Mouse (Mus musculus) skeletal muscle tissue, adult 2 months (tissue): ENCODE measurements at regions not wholly inside any gene's neighbourhood (a gene's known extent, or its start where the extent isn't known, plus 50 kb on each side); places are given as distances from the start of the nearest gene placed in this dataset.
A peak's percentile ranks its signal among the peaks of the same experiment; 100 is the strongest.

Source experiments
- DNase-seq: peaks from one replicate; pipeline ENCODE4 v3.0.0-alpha.2; 2012; ENCODE audit warnings: low read depth, low spot score

GRCm38 (mm10) chr4:131366006-131366405, 421.8 kb downstream of the Matn1 start:
- DNase-seq: no peak

- DNase-seq: no peak
Observed at GRCm38 (mm10) chr4:131366656-131367055, 422.5 kb downstream of the Matn1 start.

- no peak for DNase-seq
Observed at GRCm38 (mm10) chr4:131372517-131372916, 428.3 kb downstream of the Matn1 start.

- no peak for DNase-seq
Observed at GRCm38 (mm10) chr4:131373172-131373571, 429.0 kb downstream of the Matn1 start.

- no peak for DNase-seq
Observed at GRCm38 (mm10) chr4:131374527-131375290, 430.5 kb downstream of the Matn1 start.

DNA sequence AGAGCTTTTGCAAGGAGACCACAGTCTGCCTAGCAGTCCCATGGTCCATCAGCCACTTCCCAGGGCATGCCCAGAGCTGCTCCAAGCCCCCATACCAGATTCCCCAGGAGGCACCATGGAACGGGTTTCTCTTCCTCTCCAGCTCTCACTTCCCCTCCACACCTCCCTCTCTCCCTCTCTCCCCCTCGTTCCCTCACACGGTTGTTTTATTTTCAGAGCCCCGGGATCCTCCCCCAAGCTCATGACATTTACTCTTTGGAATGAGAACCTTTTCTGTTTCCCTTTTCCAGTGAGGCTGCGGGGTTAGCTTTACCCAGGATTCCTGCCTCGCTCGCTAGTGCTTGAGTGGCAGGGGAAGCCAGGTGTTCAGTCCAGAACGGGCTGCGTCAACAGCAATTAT, 436.9 kb downstream of the Matn1 start:
- DNase-seq: no peak

- DNase-seq: no peak
Observed at GRCm38 (mm10) chr4:131381529-131381928, 437.3 kb downstream of the Matn1 start.

- no peak for DNase-seq
Observed at GRCm38 (mm10) chr4:131383862-131384261, 439.7 kb downstream of the Matn1 start.

GRCm38 (mm10) chr4:131386961-131387360, 442.8 kb downstream of the Matn1 start:
- DNase-seq: no peak

GRCm38 (mm10) chr4:131391119-131391923, 446.8 kb downstream of the Ptpru start:
- no peak for DNase-seq

DNA sequence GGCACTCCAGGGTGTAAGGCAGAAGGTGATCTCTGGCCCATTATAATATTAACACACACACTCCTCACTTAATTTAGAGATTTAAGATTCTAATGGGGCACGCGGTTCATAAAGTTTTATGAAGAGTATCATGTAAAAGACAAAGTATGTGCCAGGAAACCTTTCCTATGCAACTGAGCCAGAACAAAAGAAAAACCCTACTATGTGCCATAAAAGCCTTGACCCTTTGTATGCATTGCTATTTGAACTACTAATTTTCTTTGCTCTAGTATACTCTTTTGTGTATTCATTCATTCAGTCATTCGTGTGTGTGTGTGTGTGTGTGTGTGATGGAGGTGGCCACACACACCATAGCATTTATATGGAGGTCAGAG, 446.2 kb downstream of the Ptpru start:
- DNase-seq: no peak

DNA sequence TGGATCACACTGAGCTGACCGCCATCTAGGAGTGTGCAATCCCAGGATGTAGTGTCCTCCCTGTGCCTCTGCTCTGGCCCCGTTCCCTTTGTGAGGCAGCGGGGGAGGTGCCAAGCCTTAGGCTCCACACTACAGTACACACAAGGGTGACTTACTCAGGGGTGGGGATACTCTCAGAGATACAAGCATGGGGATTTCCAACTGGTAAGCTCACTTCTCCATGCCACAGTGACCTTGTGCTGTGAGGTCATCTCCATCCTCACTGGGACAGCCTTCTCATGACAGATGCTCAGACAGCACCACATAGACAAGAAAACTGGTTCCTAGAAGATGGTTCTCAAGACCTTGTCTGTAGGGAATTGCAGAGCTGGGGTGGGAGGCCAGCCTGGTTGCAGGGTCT, 445.6 kb downstream of the Ptpru start:
- DNase-seq: no peak

DNA sequence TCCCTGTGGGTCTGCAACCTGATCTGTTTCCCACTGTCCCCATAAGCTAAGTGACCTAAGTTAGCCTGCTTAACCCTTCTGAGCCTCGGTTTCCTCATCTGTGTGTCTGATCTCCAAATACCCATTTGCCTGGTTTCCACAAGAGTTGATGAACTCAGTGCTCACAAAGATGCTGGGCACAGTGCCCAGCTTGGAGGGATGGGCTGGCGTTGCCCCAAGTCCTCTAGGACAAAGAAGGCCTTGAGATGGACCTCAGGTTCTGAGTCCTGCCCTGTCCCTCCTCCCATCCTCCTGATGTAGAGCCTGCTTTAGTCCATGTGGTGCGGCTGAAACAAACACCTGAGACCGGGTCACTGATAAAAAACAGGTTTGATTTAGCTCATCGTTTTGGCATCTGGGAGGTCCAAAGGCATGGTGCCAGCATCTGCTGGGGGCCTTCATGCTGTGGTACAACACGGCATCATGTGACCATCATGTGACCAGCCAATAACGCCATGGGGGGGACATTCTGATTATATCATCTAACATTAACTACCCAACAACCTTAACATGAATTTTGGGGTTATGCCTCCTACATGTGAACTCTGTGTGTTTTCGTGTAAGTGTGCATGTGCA, 441.8 kb downstream of the Ptpru start:
- DNase-seq: no peak

DNA sequence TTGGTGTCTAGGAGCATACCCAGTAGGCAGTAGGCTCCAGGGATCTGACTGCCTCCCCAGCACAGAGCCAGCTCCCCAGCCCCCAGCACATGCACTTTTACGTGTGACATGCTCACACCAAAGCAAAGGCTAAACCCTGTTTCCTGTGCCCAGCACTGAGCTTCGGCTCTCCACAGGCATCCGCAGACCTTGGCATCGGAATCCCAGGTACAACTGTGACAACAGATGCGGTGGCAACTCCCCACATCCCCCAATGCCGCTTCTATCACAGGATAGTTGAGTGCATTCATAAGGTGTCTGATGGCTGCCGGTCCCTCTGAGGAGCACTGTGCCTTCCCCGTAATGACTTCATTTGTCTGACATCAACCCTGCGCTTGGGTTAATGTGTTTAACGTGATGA, 440.9 kb downstream of the Ptpru start:
- DNase-seq: no peak

- peak; percentile 4 for DNase-seq
Observed at GRCm38 (mm10) chr4:131400756-131401155, 437.3 kb downstream of the Ptpru start.

DNA sequence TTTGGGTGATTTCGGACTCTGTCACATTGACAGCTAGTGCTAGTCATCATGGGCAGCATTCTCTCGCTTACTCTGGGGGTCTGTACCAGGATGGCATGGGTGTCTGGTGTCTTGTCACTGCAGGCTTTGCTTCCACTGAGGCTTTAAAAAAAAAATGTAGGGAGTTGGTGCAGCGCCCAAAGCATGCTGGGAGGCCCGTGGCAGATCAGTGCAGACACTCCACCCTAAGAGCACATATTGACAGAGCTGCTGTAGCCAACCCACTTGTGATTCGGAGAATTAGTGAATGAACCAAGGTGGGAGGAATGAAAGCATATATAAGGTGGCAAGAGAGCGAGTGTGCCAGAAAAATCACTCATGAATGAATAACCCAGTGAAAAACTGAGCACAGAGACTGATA, 436.8 kb downstream of the Ptpru start:
- no peak for DNase-seq

GRCm38 (mm10) chr4:131405376-131406017, 432.6 kb downstream of the Ptpru start:
- DNase-seq: no peak

DNA sequence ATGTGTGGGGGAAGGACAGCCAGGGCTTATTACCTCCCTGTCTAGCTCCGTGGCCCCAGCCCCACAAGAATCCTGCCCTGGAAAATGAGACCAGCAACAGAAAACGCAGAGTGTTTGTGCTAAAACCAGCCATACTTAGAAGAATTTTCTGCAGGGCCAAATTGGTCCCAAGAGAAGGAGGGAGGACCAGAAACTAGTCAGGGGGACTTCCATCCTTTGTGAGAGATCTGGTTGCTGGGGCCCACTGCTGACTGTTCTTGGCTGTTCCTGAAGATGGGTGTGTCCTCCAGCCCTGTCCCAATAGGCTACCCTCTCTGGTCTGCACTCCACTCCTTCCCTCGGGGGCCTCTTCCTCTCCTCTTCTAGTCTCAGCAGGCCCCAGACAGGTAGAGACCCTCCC, 430.6 kb downstream of the Ptpru start:
- DNase-seq: no peak

DNA sequence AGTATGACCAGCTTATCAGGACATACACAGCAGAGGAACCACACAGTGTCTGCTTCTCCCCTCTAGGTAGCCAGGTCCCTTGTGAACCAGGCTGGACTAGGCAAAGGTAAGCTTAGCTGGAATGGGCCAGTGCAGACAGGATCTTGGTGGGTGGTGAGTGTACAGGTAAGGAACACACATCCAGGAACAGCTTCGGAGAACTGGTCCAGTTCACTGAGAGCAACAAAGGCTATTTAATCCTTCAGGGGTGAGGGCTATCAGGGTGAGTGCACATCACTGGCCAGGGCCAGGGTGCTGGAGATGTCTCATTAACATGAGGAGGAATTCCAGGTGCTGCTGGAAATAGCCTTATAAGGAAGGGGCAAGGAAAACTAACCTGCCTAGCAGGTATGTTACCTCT, 429.4 kb downstream of the Ptpru start:
- no peak for DNase-seq

DNA sequence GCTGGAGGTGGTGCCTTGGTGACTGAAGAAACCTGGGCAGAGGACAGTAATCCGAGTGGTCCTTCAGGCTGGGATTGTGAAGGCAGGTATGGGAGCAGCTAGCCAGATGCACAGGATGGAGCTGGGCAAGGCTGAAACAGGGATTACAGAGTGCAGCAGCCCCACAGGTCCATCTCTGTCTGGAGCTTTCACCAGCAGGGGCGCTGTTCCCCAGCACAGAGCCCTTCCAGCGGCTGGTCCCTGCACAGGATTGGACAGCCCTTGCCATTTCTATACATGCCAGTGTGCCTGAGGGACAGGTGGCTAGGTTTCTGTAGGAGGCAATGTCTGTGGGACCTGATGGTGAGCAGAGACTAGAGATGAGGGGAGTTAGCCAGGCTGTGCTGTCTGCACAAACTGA, 428.3 kb downstream of the Ptpru start:
- DNase-seq: no peak

- DNase-seq: no peak
Observed at GRCm38 (mm10) chr4:131411936-131412335, 426.2 kb downstream of the Ptpru start.

GRCm38 (mm10) chr4:131413380-131413779, 424.7 kb downstream of the Ptpru start:
- no peak for DNase-seq
